Comparison of ENCODE assay signal across 13 mouse cellular contexts in the genomic region with DNA sequence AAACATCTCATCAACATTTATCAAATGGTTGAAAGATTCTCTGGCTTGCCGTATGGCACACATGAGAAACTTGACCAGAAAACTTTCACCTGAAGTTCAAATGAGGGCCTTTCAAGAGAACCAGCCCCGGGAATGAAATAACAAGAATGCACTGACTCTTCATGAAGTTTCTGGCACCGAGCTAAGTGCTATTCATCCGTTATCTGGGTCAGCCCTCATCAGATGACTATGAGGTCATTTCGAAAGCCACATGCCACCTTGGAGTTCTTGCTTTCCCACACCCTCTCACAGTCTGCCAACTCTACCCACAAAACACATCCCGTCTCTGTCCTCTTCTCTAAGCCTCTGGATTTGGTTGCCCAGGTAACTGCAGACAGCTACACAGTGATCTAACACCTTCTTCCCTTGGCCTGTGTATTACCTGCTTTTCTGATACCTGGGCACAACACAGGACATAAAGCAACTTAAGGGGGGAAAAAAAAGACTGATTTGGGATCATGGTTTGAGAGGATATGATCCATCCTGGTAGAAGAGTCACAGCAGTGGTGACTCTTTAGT.
A peak's percentile ranks its signal among the peaks of the same experiment; 100 is the strongest.
DNase-seq lines count a peak whose midpoint lies in the region; ATAC-seq and TF ChIP-seq lines count a peak whose summit lies in the region.
"Had no signal": no experiment of that assay in that cellular context is flagged by ENCODE, and none has a peak within 500 bp of the region (broad histone marks: within the 10 kb centered on the region; RNA-seq: fewer than 3 reads in every experiment).

No protein-coding gene starts in this region.

- no peaks in the 10 kb centered on the region for H3K36me3 ChIP-seq in heart, embryonic 10.5 days
- no peaks in the 10 kb centered on the region for H3K36me3 ChIP-seq in heart, postnatal 0 days (replicated peaks; ENCODE audit: control insufficient read depth, insufficient read depth, low read length)
- no peaks in the 10 kb centered on the region for H3K36me3 ChIP-seq in liver, embryonic 11.5 days (ENCODE audit: control insufficient read depth, insufficient read depth, low read length)
- H3K36me3 ChIP-seq: hindbrain, embryonic 10.5 days had no signal

- TF ChIP-seq EP300 in heart, postnatal 0 days (IDR thresholded peaks at IDR 0.05; ENCODE audit: low read depth): peak; percentile 58; the same call in 1 of the 2 replicates

- peaks cover 27% of the 10 kb centered on the region for H3K4me1 ChIP-seq in heart, embryonic 10.5 days
- H3K4me1 ChIP-seq in bone marrow macrophage, adult 2 months (ENCODE audit: control insufficient read depth, insufficient read depth, low read length): peaks cover 20% of the 10 kb centered on the region
- H3K4me1 ChIP-seq in heart, postnatal 0 days (ENCODE audit: control insufficient read depth, insufficient read depth): peaks cover 4% of the 10 kb centered on the region; the same call in 1 of the 2 replicates
- no peaks in the 10 kb centered on the region; the same call in 1 of the 2 replicates for H3K4me1 ChIP-seq in liver, embryonic 11.5 days (replicated peaks; ENCODE audit: control insufficient read depth, insufficient read depth, low read length)
- H3K4me1 ChIP-seq: megakaryocyte, embryonic 14.5 days had no signal

- no peak for TF ChIP-seq CTCF in bone marrow macrophage, adult 2 months (IDR thresholded peaks at IDR 0.05; ENCODE audit: low read depth, low read length)
- no peak for TF ChIP-seq CTCF in heart, postnatal 0 days (IDR thresholded peaks at IDR 0.05; ENCODE audit: low read depth)

- DNase-seq in heart, adult 11 months: peak; percentile 87
- DNase-seq in heart, embryonic 10.5 days (ENCODE audit: low spot score): no peak
- peak; percentile 95 for DNase-seq in Muller cell, postnatal 12 days (ENCODE audit: inconsistent ontology term)
- peak; percentile 61 for DNase-seq in heart, postnatal 0 days (ENCODE audit: low spot score)
- DNase-seq in layer of hippocampus, adult 9-11 months: no peak
- no peak for DNase-seq in frontal cortex, postnatal 25 days (ENCODE audit: low spot score in 2 of 2)
- DNase-seq in liver, embryonic 11.5 days (ENCODE audit: low spot score): no peak
- DNase-seq: kidney, adult 11 months; thymus, adult 18-20 months had no signal

- no peaks in the 10 kb centered on the region for H3K9me3 ChIP-seq in heart, embryonic 10.5 days
- H3K9me3 ChIP-seq in heart, postnatal 0 days (replicated peaks; ENCODE audit: control insufficient read depth, low read length): no peaks in the 10 kb centered on the region
- H3K9me3 ChIP-seq in liver, embryonic 11.5 days (ENCODE audit: control insufficient read depth, low read length): no peaks in the 10 kb centered on the region
- H3K9me3 ChIP-seq: hindbrain, embryonic 10.5 days had no signal

- WGBS in heart, embryonic 10.5 days: 62% methylated on average over 6 of the region's 6 CpGs
- 30% methylated on average over 6 of the region's 6 CpGs for WGBS in heart, postnatal 0 days
- 74% methylated on average over 6 of the region's 6 CpGs for WGBS in liver, embryonic 11.5 days

- no peak overlapping the region; the same call in 1 of the 2 replicates for H3K27ac ChIP-seq in heart, embryonic 10.5 days
- peak overlapping the region; percentile 28 for H3K27ac ChIP-seq in bone marrow macrophage, adult 2 months (ENCODE audit: insufficient read depth, low read depth, low read length)
- H3K27ac ChIP-seq in heart, postnatal 0 days (ENCODE audit: low read depth): peak overlapping the region; percentile 5; the same call in 1 of the 2 replicates
- no peak overlapping the region for H3K27ac ChIP-seq in liver, embryonic 11.5 days (ENCODE audit: low read depth, low read length)
- H3K27ac ChIP-seq: hindbrain, embryonic 10.5 days; liver, embryonic 14.5 days had no signal

- no peaks in the 10 kb centered on the region for H3K27me3 ChIP-seq in heart, embryonic 10.5 days (ENCODE audit: insufficient read depth, poor library complexity, severe bottlenecking)
- no peaks in the 10 kb centered on the region for H3K27me3 ChIP-seq in heart, postnatal 0 days (ENCODE audit: control insufficient read depth, insufficient read depth, low read length)
- no peaks in the 10 kb centered on the region for H3K27me3 ChIP-seq in liver, embryonic 11.5 days (replicated peaks; ENCODE audit: control insufficient read depth, insufficient read depth, low read length)
- H3K27me3 ChIP-seq: megakaryocyte, embryonic 14.5 days had no signal

- no peak for TF ChIP-seq POLR2A in bone marrow macrophage, adult 2 months (IDR thresholded peaks at IDR 0.05; ENCODE audit: borderline replicate concordance, low read depth, low read length)

- no peak overlapping the region for H3K4me3 ChIP-seq in heart, embryonic 10.5 days
- H3K4me3 ChIP-seq in bone marrow macrophage, adult 2 months (ENCODE audit: insufficient read depth, low read length): no peak overlapping the region
- no peak overlapping the region for H3K4me3 ChIP-seq in heart, postnatal 0 days (ENCODE audit: low read depth, low read length)
- no peak overlapping the region for H3K4me3 ChIP-seq in liver, embryonic 11.5 days (ENCODE audit: low read depth, low read length)
- H3K4me3 ChIP-seq: hindbrain, embryonic 10.5 days; megakaryocyte, embryonic 14.5 days had no signal

- peak; percentile 84 for ATAC-seq in heart, postnatal 0 days (ENCODE audit: insufficient read depth, low read depth)
- no peak for ATAC-seq in liver, embryonic 11.5 days (replicated peaks; ENCODE audit: low FRiP score)

- H3K9ac ChIP-seq in heart, postnatal 0 days (replicated peaks; ENCODE audit: low read depth, low read length): no peak overlapping the region
- H3K9ac ChIP-seq in liver, embryonic 11.5 days (ENCODE audit: low read depth, low read length): no peak overlapping the region
- H3K9ac ChIP-seq: liver, embryonic 14.5 days had no signal

- no peak overlapping the region for H3K4me2 ChIP-seq in heart, postnatal 0 days (ENCODE audit: low read depth, low read length)
- H3K4me2 ChIP-seq in liver, embryonic 11.5 days: no peak overlapping the region

Comparison
In these comparisons a context has a peak if more than half of its experiments do, and no peak if none do; other contexts are left out.
1. DNase-seq: peak in heart, adult 11 months (single experiment), Muller cell, postnatal 12 days (single experiment) and heart, postnatal 0 days (single experiment); none in heart, embryonic 10.5 days (single experiment), layer of hippocampus, adult 9-11 months (single experiment), frontal cortex, postnatal 25 days (0 of 2) and liver, embryonic 11.5 days (single experiment).
2. H3K27ac ChIP-seq: peak in bone marrow macrophage, adult 2 months (single experiment) and heart, postnatal 0 days (single experiment); none in heart, embryonic 10.5 days (single experiment) and liver, embryonic 11.5 days (single experiment).